Mouse (Mus musculus) cortical plate, adult 2 months (tissue): ENCODE measurements around the gene Med14. TPM values are rescaled to one million over a fixed set of nuclear protein-coding genes. Genes with fewer than 3 reads are reported as not detected.
A peak's percentile ranks its signal among the peaks of the same experiment; 100 is the strongest.

Experiments
- H3K27ac ChIP-seq: fragments of 200-500 bp; 2 replicates; pipeline ENCODE4 v1.5.1; 2012; ENCODE audit warnings: low read length, control low read depth, inconsistent platforms; ENCODE audit not compliant: insufficient read depth
- H3K4me1 ChIP-seq: fragments of 200-500 bp; 2 replicates; pipeline ENCODE4 v1.6.1; 2011; ENCODE audit warnings: low read length; ENCODE audit not compliant: control insufficient read depth, insufficient read depth
- H3K4me3 ChIP-seq: fragments of 200-500 bp; 2 replicates; pipeline ENCODE4 v1.5.1; 2011; ENCODE audit warnings: mild to moderate bottlenecking, low read length, control low read depth; ENCODE audit not compliant: insufficient read depth
- CTCF ChIP-seq: fragments of 200-500 bp; IDR thresholded peaks from 2 replicates; pipeline ENCODE4 v1.5.1; 2011; ENCODE audit warnings: mild to moderate bottlenecking, control low read depth, low read length; ENCODE audit not compliant: insufficient read depth; ENCODE audit errors: extremely low read depth
- POLR2A ChIP-seq: fragments of 200-500 bp; IDR thresholded peaks from 2 replicates; pipeline ENCODE4 v1.6.1; 2011; ENCODE audit warnings: mild to moderate bottlenecking, low read length, control low read depth; ENCODE audit not compliant: insufficient read depth; ENCODE audit errors: extremely low read depth
- polyA plus RNA-seq: library from polyadenylated mRNA; depleted of rRNA; stranded (reverse); fragments of >200 nt; gene quantifications from 2 replicates; pipeline ENCODE4 v1.2.3, GENCODE M21; 2012; rRNA removed

Gene Med14
- polyA plus RNA-seq: 36.6 and 37.3 TPM in 2 replicates

DNA sequence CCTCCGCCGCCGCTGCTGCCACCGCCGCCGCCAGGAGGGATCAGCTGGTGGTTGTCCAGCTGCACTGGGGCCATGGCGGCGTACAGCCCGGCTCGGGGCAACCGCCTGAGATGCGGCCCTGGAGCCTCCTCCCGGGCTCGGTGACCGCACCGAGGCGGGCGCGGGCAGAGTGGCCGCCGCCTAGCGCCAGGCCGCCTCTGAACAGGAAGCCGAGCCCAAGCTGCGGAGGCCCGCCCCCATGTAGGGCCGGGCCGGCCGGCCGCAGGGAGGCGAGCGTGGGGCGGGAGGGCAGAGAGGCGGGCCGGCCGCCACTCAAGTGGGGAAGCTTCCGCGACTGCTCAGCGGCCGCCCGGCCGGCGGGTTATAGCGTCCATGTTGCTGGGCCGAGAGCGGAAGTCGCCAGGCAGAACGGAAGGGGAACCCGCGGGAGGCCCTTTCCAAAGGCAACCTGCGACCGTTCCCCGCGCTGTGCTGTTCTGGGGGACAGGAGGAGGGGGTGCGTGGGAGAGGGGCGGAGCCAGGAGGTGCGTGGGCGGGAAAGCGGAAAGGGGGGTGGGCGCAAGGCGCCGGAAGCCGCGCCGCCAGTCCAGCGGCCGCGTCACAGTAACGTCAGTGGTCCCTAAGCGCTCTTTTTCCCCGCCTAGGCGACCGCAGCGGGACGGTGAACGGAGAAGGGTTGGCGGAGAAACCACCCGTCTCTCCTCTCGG lies at the start of gene Med14:
Gene Med14 (minus strand): TSS at position 448 of the 708 bp plus-strand sequence.
- Histone ChIP-seq H3K4me1 (no peaks in the 10 kb centered on the region), H3K27ac (peak within 1 kb of the TSS; percentile 98), H3K4me3 (peak within 1 kb of the TSS; percentile 94)
- TF ChIP-seq CTCF (no peak), POLR2A (peak; percentile 69)

DNA sequence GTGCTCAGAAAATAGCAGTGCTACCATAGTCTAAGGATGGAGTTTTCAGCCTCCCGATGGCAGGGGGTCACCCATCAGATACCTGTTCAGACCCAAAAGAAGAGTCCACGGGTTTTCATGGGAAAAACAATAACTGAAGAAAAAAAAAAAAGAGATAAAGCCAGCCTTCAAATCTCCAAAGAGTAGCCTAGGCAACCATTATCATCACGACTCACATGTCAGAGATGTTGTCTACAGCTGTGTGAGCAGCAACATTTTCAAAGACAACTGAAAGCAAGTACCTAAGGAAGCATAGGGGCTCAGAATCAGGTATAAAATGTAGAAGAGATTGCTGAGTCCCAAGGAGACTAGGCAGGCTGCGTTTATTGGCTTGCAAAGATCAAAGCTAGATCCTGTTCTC lies 38.7 kb upstream of the Med14 start:
- no peak for TF ChIP-seq CTCF
- Histone ChIP-seq H3K4me3 (no peak overlapping the region), H3K27ac (no peak overlapping the region), H3K4me1 (no peaks in the 10 kb centered on the region)

DNA sequence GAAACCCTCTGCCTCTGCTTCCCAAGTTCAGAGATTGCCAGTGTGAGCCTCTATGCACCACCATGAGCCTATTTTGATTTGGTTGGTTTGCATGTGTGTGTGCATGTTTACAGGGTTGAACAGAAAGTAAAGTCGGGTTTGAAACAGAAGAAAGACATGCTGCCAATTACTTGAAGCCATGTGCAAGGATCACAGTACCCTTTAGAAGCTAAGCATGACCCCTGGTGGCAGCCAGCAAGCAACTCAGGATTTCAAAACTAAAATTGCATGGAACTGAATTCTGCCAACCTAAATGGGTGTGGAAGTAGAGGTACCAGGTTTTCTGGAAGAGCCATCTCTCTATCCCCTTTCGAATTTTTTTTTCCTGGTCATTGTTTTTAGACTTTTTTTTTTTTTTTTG lies 33.0 kb upstream of the Med14 start:
- H3K4me1 ChIP-seq: no peaks in the 10 kb centered on the region
- TF ChIP-seq POLR2A (no peak), CTCF (peak; percentile 26; the same call in 1 of the 2 replicates)
- H3K4me3 ChIP-seq: no peak overlapping the region
- H3K27ac ChIP-seq: no peak overlapping the region

DNA sequence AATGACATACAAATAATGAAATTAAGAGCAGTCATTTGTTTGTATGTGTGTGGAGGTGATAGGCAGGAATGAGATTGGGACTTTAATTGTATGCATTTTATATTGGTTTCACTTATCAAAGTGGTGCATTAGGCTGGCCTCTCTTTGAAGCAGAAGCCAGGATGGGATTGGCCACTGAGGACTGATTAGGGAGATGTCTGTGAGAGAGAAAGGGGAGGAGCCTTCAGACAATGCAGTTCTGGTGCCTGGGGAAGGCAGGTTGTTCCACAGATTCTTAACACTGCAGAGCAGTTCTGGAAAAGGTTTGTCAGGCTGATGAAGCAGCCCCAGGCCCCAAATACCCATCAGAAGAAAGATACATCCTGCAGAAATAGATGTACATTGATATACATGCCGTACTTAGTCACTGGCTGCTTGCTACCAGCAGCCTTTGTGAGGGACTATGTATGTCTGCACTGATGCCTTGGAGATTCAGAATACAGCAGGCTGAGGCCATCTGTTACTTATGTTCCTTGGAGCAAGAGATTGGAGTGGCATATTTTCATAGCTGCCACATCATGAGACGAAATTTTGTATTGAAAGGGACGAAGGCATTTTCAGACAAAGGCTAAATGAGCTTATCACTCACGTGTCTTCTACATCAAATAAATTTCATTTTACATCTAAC lies 29.9 kb upstream of the Med14 start:
- H3K27ac ChIP-seq: no peak overlapping the region
- no peak overlapping the region for H3K4me3 ChIP-seq
- H3K4me1 ChIP-seq: no peaks in the 10 kb centered on the region
- TF ChIP-seq POLR2A: no peak
- TF ChIP-seq CTCF: no peak

DNA sequence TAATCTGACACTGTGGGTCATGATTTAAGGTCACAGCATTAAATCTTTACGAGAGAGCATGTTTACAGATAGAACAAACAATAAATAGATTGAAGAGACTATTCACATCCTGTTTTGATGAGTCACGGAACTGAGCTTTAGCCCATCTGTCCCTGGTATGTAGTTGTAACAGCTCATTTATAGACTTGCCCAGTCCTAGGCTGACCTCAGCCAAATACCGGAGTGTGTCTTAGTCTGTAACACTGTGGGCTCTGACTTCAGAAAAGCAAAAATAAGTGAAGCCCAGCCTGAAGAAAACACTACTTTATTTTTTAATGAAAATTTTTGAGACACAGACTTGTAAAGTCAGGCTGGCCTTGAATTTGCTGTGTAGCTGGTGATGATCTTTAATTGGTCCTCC lies 11.4 kb upstream of the Med14 start:
- Histone ChIP-seq H3K4me1 (no peaks in the 10 kb centered on the region), H3K4me3 (no peak overlapping the region), H3K27ac (no peak overlapping the region)
- TF ChIP-seq POLR2A (no peak), CTCF (no peak)

DNA sequence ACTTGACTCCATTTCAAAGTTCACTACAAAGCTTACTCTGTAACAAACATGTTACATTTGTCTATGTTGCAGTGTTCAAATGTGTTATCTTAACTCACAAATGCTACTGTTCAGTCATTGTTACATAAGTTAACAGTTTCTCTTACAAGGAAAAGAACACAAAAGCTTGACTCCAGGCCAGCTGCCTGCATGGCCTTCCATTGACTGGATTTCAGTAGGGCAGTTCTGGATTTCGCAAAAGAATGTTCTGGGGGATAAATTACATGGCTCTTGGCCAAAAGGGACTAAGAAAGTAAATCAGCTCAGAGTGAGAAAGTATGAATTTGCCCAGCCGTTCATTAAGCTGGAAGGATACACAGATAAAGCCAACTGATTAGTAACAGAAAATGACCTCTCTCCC lies 9.7 kb upstream of the Med14 start:
- no peak overlapping the region for H3K4me3 ChIP-seq
- H3K4me1 ChIP-seq: no peaks in the 10 kb centered on the region
- TF ChIP-seq POLR2A (no peak), CTCF (no peak)
- no peak overlapping the region for H3K27ac ChIP-seq

DNA sequence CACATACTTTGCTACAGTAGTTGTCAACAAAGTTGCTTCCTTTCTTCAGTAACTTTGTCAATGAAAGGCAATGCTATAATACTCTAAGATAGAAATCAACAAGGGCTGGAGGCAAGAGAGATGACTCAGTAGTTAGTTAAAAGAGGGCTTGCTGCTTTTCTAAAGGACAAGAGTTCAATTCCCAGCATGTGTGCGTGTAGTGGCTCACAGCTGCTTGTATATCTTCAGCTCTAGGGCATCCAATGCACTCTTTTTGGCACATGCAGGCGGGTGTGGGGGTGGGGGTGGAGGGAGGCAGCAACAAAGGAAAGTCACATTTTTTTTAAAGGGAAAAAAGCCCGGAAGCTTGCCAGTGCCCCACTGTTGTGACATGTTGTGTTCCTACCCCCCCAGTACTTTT lies 6.7 kb upstream of the Med14 start:
- Histone ChIP-seq H3K4me1 (no peaks in the 10 kb centered on the region), H3K27ac (no peak overlapping the region), H3K4me3 (no peak overlapping the region)
- TF ChIP-seq POLR2A (no peak), CTCF (no peak)

DNA sequence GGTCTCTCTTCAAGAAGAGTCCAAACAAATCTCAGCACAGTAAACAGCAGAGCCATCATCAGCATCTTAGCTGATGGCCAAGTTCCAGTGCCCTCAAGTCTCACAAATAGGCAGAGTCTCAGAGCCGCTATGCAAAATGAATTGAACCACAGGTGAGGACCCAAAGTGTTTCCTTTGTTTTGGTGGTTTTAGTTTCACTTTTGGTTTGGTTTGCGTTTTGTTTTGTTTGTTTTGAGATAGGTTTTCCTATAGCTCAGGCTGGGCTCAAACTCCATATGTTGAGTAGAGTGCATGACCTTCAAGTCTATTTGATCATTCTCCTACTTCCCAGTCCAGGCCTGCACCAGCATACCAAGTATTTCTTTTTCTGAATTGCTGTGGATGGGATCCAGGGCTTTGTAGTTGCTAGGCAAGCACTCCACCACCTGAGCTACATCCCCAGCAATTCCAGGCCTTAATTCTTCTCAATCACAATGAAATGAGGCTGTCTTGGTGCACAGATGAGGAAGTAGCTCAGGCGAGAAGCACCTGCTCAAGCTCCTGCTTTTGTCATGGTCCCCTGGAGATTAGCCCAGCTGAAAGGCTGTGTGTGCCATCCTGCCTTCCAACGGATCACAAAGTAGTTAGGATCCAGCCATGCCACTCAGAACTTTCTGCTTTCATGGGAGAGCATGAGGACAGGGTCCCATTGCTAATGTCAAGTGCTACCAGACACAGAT lies 5.1 kb upstream of the Med14 start:
- no peak overlapping the region; the same call in 1 of the 2 replicates for H3K27ac ChIP-seq
- H3K4me1 ChIP-seq: no peaks in the 10 kb centered on the region
- H3K4me3 ChIP-seq: no peak overlapping the region
- TF ChIP-seq POLR2A (no peak), CTCF (no peak)

DNA sequence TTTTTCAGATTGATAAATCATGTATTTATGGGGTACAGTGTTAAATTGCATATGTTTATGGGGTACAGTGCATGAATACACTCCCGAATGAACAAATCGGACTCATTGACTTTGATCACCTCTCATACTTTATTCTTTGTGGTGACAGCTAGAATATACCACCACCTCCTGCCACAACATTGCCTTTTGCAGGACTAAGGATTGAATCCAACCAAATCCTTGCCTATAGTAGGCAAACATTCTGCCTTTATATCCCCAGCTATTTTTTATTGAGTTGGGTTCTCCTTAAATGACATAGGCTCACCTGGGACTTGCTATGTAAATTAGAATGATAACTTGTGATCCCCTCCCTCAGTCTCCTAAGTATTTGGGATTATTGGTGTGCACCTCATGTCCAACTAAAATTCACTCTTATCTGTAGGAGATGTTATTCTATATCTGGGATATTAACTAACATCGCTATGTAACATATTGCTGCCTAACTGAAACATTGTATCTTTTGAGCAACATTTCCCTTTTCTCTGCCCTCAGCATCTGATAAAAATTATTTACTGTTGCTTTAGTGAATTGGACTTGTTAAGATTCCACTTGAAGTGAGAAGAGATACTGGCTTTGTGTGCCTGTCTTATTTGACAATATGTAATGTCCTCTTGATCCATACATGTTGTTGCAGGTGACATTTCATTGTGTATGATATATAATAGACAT lies 1.4 kb upstream of the Med14 start:
- Histone ChIP-seq H3K27ac (peak overlapping the region; percentile 98; the same call in 1 of the 2 replicates), H3K4me1 (no peaks in the 10 kb centered on the region), H3K4me3 (peak overlapping the region; percentile 94; the same call in 1 of the 2 replicates)
- TF ChIP-seq CTCF (no peak), POLR2A (no peak)
